Mouse (Mus musculus) cerebellum, adult 9-10 months (tissue): ENCODE data around the gene Spsb2.

Source experiments
- DNase-seq: peaks from one replicate; pipeline ENCODE4 v3.0.0; 2022

Spsb2 gene

GRCm38 (mm10) chr6:124820891-124821290 lies 12.4 kb downstream of the Spsb2 start:
- no peak for DNase-seq

- no peak for DNase-seq
These were observed 13.6 kb downstream of the Spsb2 start for GRCm38 (mm10) chr6:124822049-124822448.

- peak; percentile 74 for DNase-seq
These were observed 19.7 kb downstream of the Spsb2 start for GRCm38 (mm10) chr6:124828101-124828592.

- peak; percentile 100 for DNase-seq
These were observed 20.7 kb downstream of the Spsb2 start, which contains the start of the genes Usp5 and Cdca3 for GRCm38 (mm10) chr6:124828868-124829798. TSS of gene Usp5 (minus strand) at chr6:124829484. TSS of gene Cdca3 (plus strand) at chr6:124829547.

GRCm38 (mm10) chr6:124829799-124830700 lies 21.6 kb downstream of the Spsb2 start:
- peak; percentile 97 for DNase-seq

- peak; percentile 61 for DNase-seq
These were observed 22.7 kb downstream of the Spsb2 start for GRCm38 (mm10) chr6:124831199-124831598.

- DNase-seq, result no peak
These were observed 23.2 kb downstream of the Spsb2 start for GRCm38 (mm10) chr6:124831649-124832048.

GRCm38 (mm10) chr6:124834512-124835081 lies 26.1 kb downstream of the Spsb2 start:
- no peak for DNase-seq

GRCm38 (mm10) chr6:124835531-124835930 lies 27.1 kb downstream of the Spsb2 start:
- DNase-seq, result no peak

GRCm38 (mm10) chr6:124836411-124836810 lies 27.9 kb downstream of the Spsb2 start:
- no peak for DNase-seq

- no peak for DNase-seq
These were observed 31.3 kb downstream of the Spsb2 start for GRCm38 (mm10) chr6:124839805-124840204.

GRCm38 (mm10) chr6:124840241-124841167 lies 32.0 kb downstream of the Spsb2 start, which contains the start of gene Gnb3:
TSS of gene Gnb3 (minus strand) at chr6:124840275.
- no peak for DNase-seq

GRCm38 (mm10) chr6:124847305-124847704 lies 38.8 kb downstream of the Spsb2 start:
- DNase-seq, result peak; percentile 98

- no peak for DNase-seq
These were observed 42.1 kb downstream of the Spsb2 start for GRCm38 (mm10) chr6:124850535-124850934.

GRCm38 (mm10) chr6:124854647-124855046 lies 46.2 kb downstream of the Spsb2 start:
- no peak for DNase-seq

- DNase-seq, result peak; percentile 59
These were observed 47.9 kb downstream of the Spsb2 start for GRCm38 (mm10) chr6:124856321-124856720.

GRCm38 (mm10) chr6:124856916-124857839 lies 48.7 kb downstream of the Spsb2 start, which contains the start of gene P3h3:
TSS of gene P3h3 (minus strand) at chr6:124857752.
- DNase-seq, result peak; percentile 94

GRCm38 (mm10) chr6:124857840-124858530 lies 49.5 kb downstream of the Spsb2 start:
- DNase-seq, result no peak

GRCm38 (mm10) chr6:124858561-124859318 lies 50.3 kb downstream of the Spsb2 start:
- peak; percentile 54 for DNase-seq
